Mouse (Mus musculus) hindbrain, embryonic 16.5 days (tissue): ENCODE results near the gene Pdcl2. TPM values are rescaled to one million over a fixed set of nuclear protein-coding genes. Genes with fewer than 3 reads are reported as not detected.

ENCODE experiments used
- ATAC-seq: fragments of 200-750 bp; cut with Nextera tagmentation; 2 replicates; pipeline ENCODE4 v1.8.0; 2017; ENCODE audit warnings: moderate TSS enrichment, moderate library complexity
- H3K27ac ChIP-seq: fragments of 300-500 bp; sonication (generic); 2 replicates; pipeline ENCODE4 v1.5.1; 2014; ENCODE audit warnings: low read depth, mild to moderate bottlenecking, control low read depth, low read length, moderate library complexity
- H3K27me3 ChIP-seq: fragments of 300-500 bp; sonication (generic); replicated peaks from 2 replicates; pipeline ENCODE4 v1.6.1; 2014; ENCODE audit warnings: low read length; ENCODE audit not compliant: control insufficient read depth, insufficient read depth
- H3K36me3 ChIP-seq: fragments of 300-500 bp; sonication (generic); 2 replicates; pipeline ENCODE4 v1.6.1; 2014; ENCODE audit warnings: mild to moderate bottlenecking, low read length, moderate library complexity, mixed read lengths; ENCODE audit not compliant: control insufficient read depth, insufficient read depth
- H3K4me1 ChIP-seq: fragments of 300-500 bp; sonication (generic); 2 replicates; pipeline ENCODE4 v1.6.1; 2014; ENCODE audit warnings: low read depth, low read length; ENCODE audit not compliant: control insufficient read depth, insufficient read depth
- H3K4me2 ChIP-seq: fragments of 300-500 bp; sonication (generic); 2 replicates; pipeline ENCODE4 v1.6.1; 2014; ENCODE audit warnings: mild to moderate bottlenecking, low read length, control low read depth, moderate library complexity
- H3K4me3 ChIP-seq: fragments of 300-500 bp; sonication (generic); 2 replicates; pipeline ENCODE4 v1.5.1; 2014; ENCODE audit warnings: mild to moderate bottlenecking, low read length, control low read depth, moderate library complexity
- H3K9ac ChIP-seq: fragments of 300-500 bp; sonication (generic); 2 replicates; pipeline ENCODE4 v1.6.1; 2014; ENCODE audit warnings: low read depth, mild to moderate bottlenecking, control low read depth, low read length, moderate library complexity
- H3K9me3 ChIP-seq: fragments of 300-500 bp; sonication (generic); 2 replicates; pipeline ENCODE4 v1.6.1; 2014; ENCODE audit warnings: mild to moderate bottlenecking, low read length, moderate library complexity; ENCODE audit not compliant: control insufficient read depth
- WGBS: fragments of 180-500 bp; shearing (Covaris S2); extraction: QIAGEN DNeasy Blood & Tissue Kit; methylation state at CpG from one replicate; pipeline ENCODE4 v1.1.7; 2014; 5-methylcytosine and 5-hydroxymethylcytosine counted together
- polyA plus RNA-seq: library from polyadenylated mRNA; unstranded; fragments of >200 nt; fragmentation: Nextera tagmentation; extraction: Ambion mirVana; gene quantifications from 2 replicates; pipeline ENCODE4 v1.2.1, GENCODE M21; 2015

Gene Pdcl2
- polyA plus RNA-seq, 1 experiment from 2014 or later = not detected

DNA sequence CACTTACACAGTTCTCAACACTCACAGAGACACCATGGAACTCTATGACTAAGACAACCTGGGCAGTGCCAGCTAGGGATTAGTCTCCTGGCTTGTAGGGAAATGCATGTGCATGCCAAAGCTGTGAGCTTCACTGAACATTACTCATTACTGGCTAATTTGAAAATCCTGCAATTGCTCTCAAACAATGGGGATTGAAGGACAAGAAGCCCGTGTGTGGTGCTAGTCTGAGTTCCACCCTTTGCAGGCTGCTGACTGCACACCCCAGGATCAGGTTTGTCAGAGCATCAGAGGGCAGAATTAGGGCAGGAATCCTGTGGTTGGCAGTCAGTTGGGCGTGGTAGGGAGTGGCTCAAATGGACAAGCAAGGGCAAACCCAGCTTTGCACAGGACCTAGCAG lies 15.2 kb upstream of the Pdcl2 start:
- Histone ChIP-seq H3K27ac (no peak overlapping the region), H3K36me3 (no peaks in the 10 kb centered on the region), H3K9me3 (no peaks in the 10 kb centered on the region), H3K27me3 (no peaks in the 10 kb centered on the region), H3K4me3 (no peak overlapping the region), H3K4me1 (no peaks in the 10 kb centered on the region), H3K4me2 (no peak overlapping the region), H3K9ac (no peak overlapping the region)
- 48% methylated on average over 2 of the region's 2 CpGs for WGBS
- ATAC-seq = no peak

- H3K4me2 ChIP-seq = no peak overlapping the region
- H3K27ac ChIP-seq = no peak overlapping the region
- no peaks in the 10 kb centered on the region for H3K27me3 ChIP-seq
- no peak overlapping the region for H3K4me3 ChIP-seq
- ATAC-seq = no peak
- no peaks in the 10 kb centered on the region for H3K4me1 ChIP-seq
- WGBS = 79% methylated on average over 2 of the region's 2 CpGs
- no peaks in the 10 kb centered on the region for H3K36me3 ChIP-seq
- H3K9me3 ChIP-seq = no peaks in the 10 kb centered on the region
- H3K9ac ChIP-seq = no peak overlapping the region
Observed at GRCm38 (mm10) chr5:76340931-76341330, 10.0 kb upstream of the Pdcl2 start.

- no peaks in the 10 kb centered on the region for H3K9me3 ChIP-seq
- no peak for ATAC-seq
- no peak overlapping the region for H3K4me2 ChIP-seq
- no peaks in the 10 kb centered on the region for H3K36me3 ChIP-seq
- H3K9ac ChIP-seq = no peak overlapping the region
- no peaks in the 10 kb centered on the region for H3K27me3 ChIP-seq
- H3K4me3 ChIP-seq = no peak overlapping the region
- 84% methylated on average over 8 of the region's 8 CpGs for WGBS
- H3K4me1 ChIP-seq = no peaks in the 10 kb centered on the region
- H3K27ac ChIP-seq = no peak overlapping the region
Observed at GRCm38 (mm10) chr5:76337100-76337499, 6.1 kb upstream of the Pdcl2 start.

- no peaks in the 10 kb centered on the region for H3K4me1 ChIP-seq
- H3K4me3 ChIP-seq = no peak overlapping the region
- H3K9me3 ChIP-seq = no peaks in the 10 kb centered on the region
- H3K27ac ChIP-seq = no peak overlapping the region
- ATAC-seq = no peak
- no peak overlapping the region for H3K4me2 ChIP-seq
- H3K9ac ChIP-seq = no peak overlapping the region
- H3K27me3 ChIP-seq = no peaks in the 10 kb centered on the region
- H3K36me3 ChIP-seq = no peaks in the 10 kb centered on the region
- 54% methylated on average over 4 of the region's 4 CpGs for WGBS
Observed at GRCm38 (mm10) chr5:76333833-76334232, 2.9 kb upstream of the Pdcl2 start.

DNA sequence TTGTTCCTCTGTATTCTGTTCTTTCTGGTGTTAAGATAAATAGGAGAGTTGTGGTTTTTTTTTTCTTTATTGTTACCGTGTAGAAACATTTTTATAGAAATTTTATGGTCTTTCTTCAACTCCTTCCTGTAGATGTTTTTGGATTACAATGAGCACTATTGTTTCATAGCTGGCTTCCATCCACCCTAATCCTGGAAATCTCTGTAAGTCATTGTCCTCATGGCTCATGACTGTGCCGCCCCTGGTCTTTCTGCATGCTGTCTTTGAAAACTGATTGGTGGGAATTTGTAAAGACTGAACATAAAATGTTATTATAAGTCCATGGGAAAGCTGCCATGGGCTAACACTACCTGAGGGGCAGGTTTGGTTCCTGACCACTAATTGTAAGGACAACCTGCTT lies 3.7 kb downstream of the Pdcl2 start:
- H3K4me1 ChIP-seq = no peaks in the 10 kb centered on the region
- no peak overlapping the region for H3K4me2 ChIP-seq
- no peak overlapping the region for H3K4me3 ChIP-seq
- H3K9me3 ChIP-seq = no peaks in the 10 kb centered on the region
- ATAC-seq = no peak
- no peaks in the 10 kb centered on the region for H3K27me3 ChIP-seq
- no peak overlapping the region for H3K9ac ChIP-seq
- no peaks in the 10 kb centered on the region for H3K36me3 ChIP-seq
- H3K27ac ChIP-seq = no peak overlapping the region
- 46% methylated on average over 2 of the region's 2 CpGs for WGBS

DNA sequence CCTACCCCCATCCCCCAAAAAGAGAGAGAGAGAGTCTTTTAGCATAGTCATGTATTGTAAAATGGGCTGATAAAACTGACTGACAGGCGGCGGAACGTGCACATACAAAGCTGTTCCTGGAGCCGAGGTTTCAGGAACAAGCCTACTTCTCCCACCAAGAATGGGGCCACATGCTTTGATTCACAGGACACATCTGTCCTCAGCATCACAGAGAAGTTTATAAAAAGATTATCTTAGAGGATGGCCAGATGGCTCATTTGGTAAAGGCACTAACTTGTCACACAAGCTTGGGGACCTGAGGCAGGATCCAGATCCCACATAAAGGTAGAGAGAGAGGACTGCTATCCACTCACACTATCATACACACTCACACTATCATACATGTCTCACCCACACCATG lies 5.8 kb downstream of the Pdcl2 start:
- Histone ChIP-seq H3K4me1 (no peaks in the 10 kb centered on the region), H3K4me3 (no peak overlapping the region), H3K27me3 (no peaks in the 10 kb centered on the region), H3K36me3 (no peaks in the 10 kb centered on the region), H3K4me2 (no peak overlapping the region), H3K9ac (no peak overlapping the region), H3K9me3 (no peaks in the 10 kb centered on the region), H3K27ac (no peak overlapping the region)
- ATAC-seq = no peak
- WGBS = 89% methylated on average over 4 of the region's 4 CpGs

DNA sequence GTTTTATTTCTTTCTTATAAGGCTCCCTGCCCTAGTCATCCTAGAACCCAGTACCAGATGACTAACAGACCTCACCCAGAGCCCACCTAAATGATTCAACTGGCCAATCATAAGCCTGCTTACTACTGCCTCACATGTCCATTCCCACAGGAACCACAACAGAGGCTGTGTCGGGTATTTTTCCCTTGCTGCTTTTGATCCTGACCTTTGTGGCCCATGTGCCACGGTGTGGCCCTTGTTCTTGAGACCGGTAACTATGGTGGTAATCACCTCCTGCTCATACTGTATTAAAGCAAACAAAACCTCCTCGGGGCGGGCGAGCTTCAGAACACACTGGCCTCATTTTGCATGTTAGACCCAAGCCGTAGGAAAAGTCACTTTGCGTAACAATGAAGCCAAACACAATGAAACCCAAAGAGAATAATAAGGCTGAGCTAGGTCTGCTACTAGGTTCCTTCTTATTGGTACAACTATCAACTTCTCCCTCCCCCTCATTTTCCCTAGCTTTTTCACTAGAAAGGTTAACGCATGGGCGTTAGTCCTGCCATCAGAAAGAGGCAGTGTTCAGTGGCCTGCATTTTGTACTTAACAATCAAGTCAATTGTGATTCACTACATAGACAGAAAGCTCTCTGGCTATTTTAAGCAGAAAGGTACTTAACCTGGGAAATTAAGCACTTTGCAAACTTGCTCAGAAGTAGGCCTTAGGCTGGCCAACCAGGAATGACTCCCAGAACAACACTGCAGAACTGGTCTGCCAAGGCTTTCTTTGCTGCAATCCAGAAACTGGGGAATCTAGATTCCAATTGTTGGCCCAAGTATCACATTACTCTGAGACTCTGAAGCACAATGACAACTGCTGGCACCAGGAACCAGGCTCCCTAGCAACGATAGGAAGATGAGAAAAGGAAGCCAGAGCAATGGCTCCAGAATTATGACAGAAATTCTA lies 9.4 kb downstream of the Pdcl2 start:
- Histone ChIP-seq H3K27ac (no peak overlapping the region), H3K9ac (no peak overlapping the region), H3K4me2 (no peak overlapping the region), H3K9me3 (no peaks in the 10 kb centered on the region), H3K36me3 (no peaks in the 10 kb centered on the region), H3K4me1 (no peaks in the 10 kb centered on the region), H3K27me3 (no peaks in the 10 kb centered on the region), H3K4me3 (no peak overlapping the region)
- 23% methylated on average over 11 of the region's 11 CpGs for WGBS
- no peak for ATAC-seq

GRCm38 (mm10) chr5:76308206-76308605 lies 22.8 kb downstream of the Pdcl2 start:
- Histone ChIP-seq H3K27ac (no peak overlapping the region), H3K4me2 (no peak overlapping the region), H3K4me1 (peaks cover 5% of the 10 kb centered on the region), H3K9me3 (no peaks in the 10 kb centered on the region), H3K9ac (no peak overlapping the region), H3K36me3 (no peaks in the 10 kb centered on the region), H3K4me3 (no peak overlapping the region), H3K27me3 (no peaks in the 10 kb centered on the region)
- ATAC-seq = no peak
- WGBS = 75% methylated on average over 2 of the region's 2 CpGs

DNA sequence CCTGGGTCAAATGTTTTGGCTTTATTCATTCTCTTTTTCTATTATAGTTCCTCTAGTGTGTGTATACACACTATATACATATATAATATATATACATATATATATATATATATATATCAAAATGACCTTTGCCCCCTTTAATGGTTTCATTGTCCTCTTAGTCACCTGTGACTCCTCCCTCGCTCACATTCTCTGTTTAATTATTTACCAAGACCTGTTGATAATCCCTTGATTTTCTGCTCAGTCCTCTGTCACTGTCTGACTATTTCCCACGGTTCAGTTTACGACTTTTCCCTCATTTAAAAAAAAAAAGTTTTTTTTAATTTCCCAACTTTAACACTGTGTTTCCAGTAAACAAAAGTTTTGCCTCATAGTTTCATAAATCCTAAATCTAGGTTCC lies 24.7 kb downstream of the Pdcl2 start:
- H3K4me1 ChIP-seq = peaks cover 16% of the 10 kb centered on the region
- ATAC-seq = no peak
- no peaks in the 10 kb centered on the region for H3K9me3 ChIP-seq
- no peaks in the 10 kb centered on the region for H3K27me3 ChIP-seq
- H3K36me3 ChIP-seq = no peaks in the 10 kb centered on the region
- H3K4me3 ChIP-seq = no peak overlapping the region
- no peak overlapping the region; the same call in 1 of the 2 replicates for H3K4me2 ChIP-seq
- 68% methylated on average over 3 of the region's 3 CpGs for WGBS
- H3K27ac ChIP-seq = no peak overlapping the region
- no peak overlapping the region for H3K9ac ChIP-seq
